Mouse (Mus musculus): ENCODE measurements around the gene Tmem211. TPM values are rescaled to one million over a fixed set of nuclear protein-coding genes. Genes with fewer than 3 reads are reported as not detected.

The Tmem211 gene
- total and polyA plus RNA-seq, 3 experiments, result not detected

DNA sequence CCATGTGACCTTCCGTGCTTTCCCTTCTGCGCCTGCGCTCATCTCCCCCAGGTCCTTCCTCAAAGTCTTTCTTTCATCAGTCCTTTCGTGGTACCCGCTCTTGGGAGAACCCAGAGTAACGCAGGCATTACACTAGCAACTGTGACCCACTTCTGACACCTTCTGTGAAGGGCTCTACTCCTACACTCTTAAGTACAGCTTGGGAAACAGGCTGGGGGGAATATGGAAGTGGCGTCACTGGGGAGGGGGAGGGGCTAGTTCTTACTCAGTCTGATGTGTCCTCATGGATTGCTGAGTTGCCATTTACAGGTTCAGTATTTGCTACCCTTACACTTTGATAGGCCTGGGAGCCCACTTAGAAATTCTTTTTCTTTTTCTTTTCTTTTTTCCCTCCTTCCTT is 54.8 kb downstream of the Tmem211 start:
- H3K4me1 ChIP-seq (ENCODE audit: control insufficient read depth in 1 of 2, insufficient read depth in 2 of 2, low read length in 2 of 2), result no peaks in the 10 kb centered on the region
- TF ChIP-seq MAZ (IDR thresholded peaks at IDR 0.05; ENCODE audit: low read depth, low read length) (no peak), RAD21 (IDR thresholded peaks at IDR 0.05; ENCODE audit: low read depth, low read length) (no peak), HCFC1 (IDR thresholded peaks at IDR 0.05; ENCODE audit: low read depth, low read length) (no peak), MYB (IDR thresholded peaks at IDR 0.05; ENCODE audit: low read depth, low read length) (no peak), SMC3 (IDR thresholded peaks at IDR 0.05; ENCODE audit: low read depth, low read length) (no peak), NRF1 (IDR thresholded peaks at IDR 0.05; ENCODE audit: insufficient read depth, low read depth, low read length, poor library complexity, severe bottlenecking) (no peak), CHD1 (IDR thresholded peaks at IDR 0.05; ENCODE audit: low read depth, low read length) (no peak), TCF12 (IDR thresholded peaks at IDR 0.05; ENCODE audit: low read depth, low read length) (no peak)
- no peak overlapping the region for H3K9ac ChIP-seq (ENCODE audit: control insufficient read depth, low read depth, low read length, poor library complexity, severe bottlenecking)
- H3K36me3 ChIP-seq (ENCODE audit: control insufficient read depth in 1 of 2, insufficient read depth in 2 of 2, low read length in 2 of 2), result no peaks in the 10 kb centered on the region
- H3K27ac ChIP-seq (ENCODE audit: control insufficient read depth, low read depth, low read length), result no peak overlapping the region
- no peaks in the 10 kb centered on the region for H3K27me3 ChIP-seq (ENCODE audit: control insufficient read depth in 1 of 2, insufficient read depth in 2 of 2, low read length in 2 of 2)
- no peaks in the 10 kb centered on the region for H3K79me2 ChIP-seq (ENCODE audit: control insufficient read depth, insufficient read depth, low read length, poor library complexity)
- H3K4me3 ChIP-seq (ENCODE audit: control insufficient read depth in 1 of 2, insufficient read depth in 1 of 2, low read depth in 2 of 2, low read length in 2 of 2), result no peak overlapping the region
- H3K9me3 ChIP-seq (replicated peaks; ENCODE audit: insufficient read depth, low read length), result no peaks in the 10 kb centered on the region
- DNase-seq (ENCODE audit: low read depth, low spot score), result no peak

DNA sequence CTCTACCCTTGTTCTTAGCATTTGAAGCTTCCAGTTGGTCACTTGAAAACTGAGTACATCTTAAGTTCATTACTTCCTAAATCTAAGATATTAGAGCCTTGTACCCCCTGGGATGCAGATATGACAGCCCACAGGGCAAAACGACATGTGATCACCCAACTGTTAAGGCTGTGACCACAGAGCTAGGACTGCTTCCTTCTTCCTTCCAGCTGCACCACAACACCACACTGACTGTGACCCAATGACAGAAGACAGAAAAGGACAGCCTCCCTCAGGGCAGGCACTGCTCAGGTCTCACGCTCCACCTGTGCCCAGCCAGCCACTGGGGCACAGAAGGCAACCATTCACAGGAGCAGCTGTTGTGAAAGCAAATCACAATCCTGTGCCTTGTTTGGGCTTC is 57.0 kb downstream of the Tmem211 start:
- no peaks in the 10 kb centered on the region for H3K4me1 ChIP-seq (ENCODE audit: control insufficient read depth in 1 of 2, insufficient read depth in 2 of 2, low read length in 2 of 2)
- H3K36me3 ChIP-seq (ENCODE audit: control insufficient read depth in 1 of 2, insufficient read depth in 2 of 2, low read length in 2 of 2), result no peaks in the 10 kb centered on the region
- H3K79me2 ChIP-seq (ENCODE audit: control insufficient read depth, insufficient read depth, low read length, poor library complexity), result no peaks in the 10 kb centered on the region
- TF ChIP-seq MXI1 (IDR thresholded peaks at IDR 0.05; ENCODE audit: low read depth, low read length), result no peak
- TF ChIP-seq RCOR1 (IDR thresholded peaks at IDR 0.05; ENCODE audit: low read depth, low read length), result no peak
- no peak for TF ChIP-seq TAL1 (IDR thresholded peaks at IDR 0.05; ENCODE audit: low read length)
- TF ChIP-seq MAFK (IDR thresholded peaks at IDR 0.05; ENCODE audit: borderline replicate concordance, low read depth, low read length), result no peak
- TF ChIP-seq POLR2AphosphoS2 (IDR thresholded peaks at IDR 0.05; ENCODE audit: low read length), result no peak
- no peak for TF ChIP-seq JUND (IDR thresholded peaks at IDR 0.05; ENCODE audit: low read depth, low read length)
- H3K9me3 ChIP-seq (replicated peaks; ENCODE audit: insufficient read depth, low read length), result no peaks in the 10 kb centered on the region
- H3K27me3 ChIP-seq (ENCODE audit: control insufficient read depth in 1 of 2, insufficient read depth in 2 of 2, low read length in 2 of 2), result no peaks in the 10 kb centered on the region
- no peak overlapping the region for H3K4me3 ChIP-seq (ENCODE audit: control insufficient read depth in 1 of 2, insufficient read depth in 1 of 2, low read depth in 2 of 2, low read length in 2 of 2)
- H3K27ac ChIP-seq (ENCODE audit: control insufficient read depth, low read depth, low read length), result no peak overlapping the region
- DNase-seq (ENCODE audit: low read depth, low spot score), result no peak
- no peak overlapping the region for H3K9ac ChIP-seq (ENCODE audit: control insufficient read depth, low read depth, low read length, poor library complexity, severe bottlenecking)

GRCm38 (mm10) chr5:113285541-113285940 is 58.8 kb downstream of the Tmem211 start:
- Histone ChIP-seq H3K27ac (ENCODE audit: control insufficient read depth, low read depth, low read length) (no peak overlapping the region), H3K79me2 (ENCODE audit: control insufficient read depth, insufficient read depth, low read length, poor library complexity) (no peaks in the 10 kb centered on the region), H3K4me3 (ENCODE audit: control insufficient read depth in 1 of 2, insufficient read depth in 1 of 2, low read depth in 2 of 2, low read length in 2 of 2) (no peak overlapping the region), H3K27me3 (ENCODE audit: control insufficient read depth in 1 of 2, insufficient read depth in 2 of 2, low read length in 2 of 2) (no peaks in the 10 kb centered on the region), H3K9me3 (replicated peaks; ENCODE audit: insufficient read depth, low read length) (no peaks in the 10 kb centered on the region), H3K36me3 (ENCODE audit: control insufficient read depth in 1 of 2, insufficient read depth in 2 of 2, low read length in 2 of 2) (no peaks in the 10 kb centered on the region), H3K9ac (ENCODE audit: control insufficient read depth, low read depth, low read length, poor library complexity, severe bottlenecking) (no peak overlapping the region), H3K4me1 (ENCODE audit: control insufficient read depth in 1 of 2, insufficient read depth in 2 of 2, low read length in 2 of 2) (no peaks in the 10 kb centered on the region)
- no peak for DNase-seq (ENCODE audit: low read depth, low spot score)
- no peak for TF ChIP-seq ZKSCAN1 (IDR thresholded peaks at IDR 0.05; ENCODE audit: low read depth, low read length)
- no peak for TF ChIP-seq MXI1 (IDR thresholded peaks at IDR 0.05; ENCODE audit: low read depth, low read length)
- no peak for TF ChIP-seq MAX (IDR thresholded peaks at IDR 0.05; ENCODE audit: low read length)

Data from MEL (cell line).